Comparison of ENCODE assay signal across 25 mouse cellular contexts in genomic region chr8:123287362-123287761, GRCm38 (mm10). TPM values are rescaled to one million over a fixed set of nuclear protein-coding genes. Genes with fewer than 3 reads are reported as not detected.
DNase-seq lines count a peak whose midpoint lies in the region; ATAC-seq and TF ChIP-seq lines count a peak whose summit lies in the region.
"Had no signal": no experiment of that assay in that cellular context is flagged by ENCODE, and none has a peak within 500 bp of the region (broad histone marks: within the 10 kb centered on the region; RNA-seq: fewer than 3 reads in every experiment).

No protein-coding gene starts in this region.

- TF ChIP-seq RAD21 in CH12.LX (IDR thresholded peaks at IDR 0.05; ENCODE audit: low read depth, low read length), result no peak

- H3K79me2 ChIP-seq in CH12.LX (replicated peaks; ENCODE audit: control insufficient read depth, extremely low read depth, insufficient read depth, poor library complexity, severe bottlenecking), result no peaks in the 10 kb centered on the region

- TF ChIP-seq POLR2A in CH12.LX (IDR thresholded peaks at IDR 0.05; ENCODE audit: low read depth, low read length), result peak; percentile 32; the same call in 1 of the 2 replicates

- 93% methylated on average over 17 of the region's 17 CpGs for WGBS in lung, postnatal 0 days

- H3K4me3 ChIP-seq in CH12.LX (replicated peaks in 1 of 3; ENCODE audit: low read depth in 2 of 3, low read length in 2 of 3, poor library complexity in 1 of 3), result peak overlapping the region in 1 of 3 experiments; percentile 15
- H3K4me3 ChIP-seq in lung, postnatal 0 days (ENCODE audit: low read depth, low read length), result no peak overlapping the region
- H3K4me3 ChIP-seq: embryonic facial prominence, embryonic 13.5 days; embryonic facial prominence, embryonic 15.5 days; erythroblast, embryonic 14.5 days; forebrain, embryonic 10.5 days; forebrain, embryonic 12.5 days had no signal

- dilution Hi-C loops in CH12.LX (cut with MboI; ENCODE audit: extremely low pct_ligation_motif_present, extremely low pct_unique_long_range_greater_than_20kb, low sequenced_read_pairs), result no loop called here

- H3K9me3 ChIP-seq in CH12.LX (replicated peaks; ENCODE audit: low read length), result no peaks in the 10 kb centered on the region
- no peaks in the 10 kb centered on the region for H3K9me3 ChIP-seq in lung, postnatal 0 days (ENCODE audit: low read length)
- H3K9me3 ChIP-seq: embryonic facial prominence, embryonic 13.5 days; embryonic facial prominence, embryonic 15.5 days; forebrain, embryonic 10.5 days; forebrain, embryonic 12.5 days had no signal

- in situ Hi-C loops in CH12.LX (cut with MboI; ENCODE audit: low pct_ligation_motif_present, low pct_unique_long_range_greater_than_20kb, low sequenced_read_pairs), result loop anchor here (5.0 kb wide), 1 partner anchor 40 kb away; no protein-coding TSS in a partner anchor

- DNase-seq in CD4-positive, CD25-positive, alpha-beta regulatory T cell, adult 2 months (ENCODE audit: low read depth, low spot score), result peak; percentile 8
- peak; percentile 43 for DNase-seq in 416B (ENCODE audit: low read depth)
- peak; percentile 61 for DNase-seq in CH12.LX (ENCODE audit: extremely low read depth)
- DNase-seq in induced T-regulatory cell, adult 2 months (ENCODE audit: low read depth), result peak; percentile 65
- no peak for DNase-seq in adipocyte (ENCODE audit: low spot score)
- DNase-seq in frontal cortex, postnatal 25 days (ENCODE audit: low spot score in 2 of 2), result no peak
- no peak for DNase-seq in lung, postnatal 0 days (ENCODE audit: low spot score)
- DNase-seq: adrenal gland, adult 2 months; adrenal gland, postnatal 10 days; adrenal gland, postnatal 25 days; cerebellum, adult 11 months; cerebellum, adult 18-20 months; cerebellum, adult 8-10 months; cerebellum, adult 9-11 months; cerebellum, postnatal 14 days; cerebellum, postnatal 36 days; embryo, embryonic 11 days had no signal

- no peak for ATAC-seq in CD4-positive, CD25-positive, alpha-beta regulatory T cell, adult 4 months
- no peak for ATAC-seq in lung, postnatal 0 days
- ATAC-seq: forebrain, embryonic 14.5 days; forebrain, embryonic 16.5 days had no signal

- peak overlapping the region; percentile 75 for H3K27ac ChIP-seq in CH12.LX (ENCODE audit: insufficient read depth, low read depth)
- H3K27ac ChIP-seq in lung, postnatal 0 days (ENCODE audit: low read length), result no peak overlapping the region
- H3K27ac ChIP-seq: embryonic facial prominence, embryonic 13.5 days; embryonic facial prominence, embryonic 15.5 days; forebrain, embryonic 10.5 days; forebrain, embryonic 12.5 days had no signal

- H3K27me3 ChIP-seq in CH12.LX (replicated peaks), result no peaks in the 10 kb centered on the region
- H3K27me3 ChIP-seq in lung, postnatal 0 days (replicated peaks; ENCODE audit: insufficient read depth, low read length), result no peaks in the 10 kb centered on the region
- H3K27me3 ChIP-seq: embryonic facial prominence, embryonic 13.5 days; embryonic facial prominence, embryonic 15.5 days; forebrain, embryonic 12.5 days had no signal

- peaks cover 17 to 39% of the 10 kb centered on the region in 2 experiments for H3K4me1 ChIP-seq in CH12.LX (ENCODE audit: control insufficient read depth in 1 of 2, insufficient read depth in 2 of 2)
- H3K4me1 ChIP-seq in lung, postnatal 0 days (ENCODE audit: insufficient read depth, low read depth, low read length), result no peaks in the 10 kb centered on the region
- H3K4me1 ChIP-seq: embryonic facial prominence, embryonic 13.5 days; embryonic facial prominence, embryonic 15.5 days; forebrain, embryonic 10.5 days; forebrain, embryonic 12.5 days had no signal

- H3K36me3 ChIP-seq in CH12.LX (replicated peaks in 1 of 2; ENCODE audit: control insufficient read depth in 1 of 2, insufficient read depth in 1 of 2, low read length in 1 of 2), result peaks cover 30 to 78% of the 10 kb centered on the region in 2 experiments
- no peaks in the 10 kb centered on the region for H3K36me3 ChIP-seq in lung, postnatal 0 days (ENCODE audit: insufficient read depth, low read length)

- TF ChIP-seq EP300 in CH12.LX (IDR thresholded peaks at IDR 0.05; ENCODE audit: low read length), result peak; percentile 70
- TF ChIP-seq EP300 in lung, postnatal 0 days (IDR thresholded peaks at IDR 0.05), result no peak

- peak overlapping the region; percentile 25; the same call in 1 of the 2 replicates for H3K4me2 ChIP-seq in CH12.LX (ENCODE audit: insufficient read depth, low read depth, poor library complexity, severe bottlenecking)
- H3K4me2 ChIP-seq in lung, postnatal 0 days (replicated peaks; ENCODE audit: low read depth, low read length), result no peak overlapping the region
- H3K4me2 ChIP-seq: embryonic facial prominence, embryonic 13.5 days; embryonic facial prominence, embryonic 15.5 days; forebrain, embryonic 12.5 days had no signal

- no peak for TF ChIP-seq CTCF in CH12.LX (conservative IDR thresholded peaks at IDR 0.05 in 1 of 2, IDR thresholded peaks at IDR 0.05 in 1 of 2; ENCODE audit: low read depth in 2 of 2, low read length in 2 of 2)
- no peak for TF ChIP-seq CTCF in lung, postnatal 0 days (IDR thresholded peaks at IDR 0.05)

- H3K9ac ChIP-seq in CH12.LX (ENCODE audit: insufficient read depth, low read depth), result no peak overlapping the region
- no peak overlapping the region for H3K9ac ChIP-seq in lung, postnatal 0 days (replicated peaks; ENCODE audit: low read depth)
- H3K9ac ChIP-seq: embryonic facial prominence, embryonic 13.5 days; embryonic facial prominence, embryonic 15.5 days; forebrain, embryonic 12.5 days had no signal

TF ChIP-seq in CH12.LX, 34 proteins besides CTCF, POLR2A, EP300 and RAD21:
- TF ChIP-seq BHLHE40 (IDR thresholded peaks at IDR 0.05; ENCODE audit: low read depth, low read length) (peak; percentile 93), MYC (IDR thresholded peaks at IDR 0.05; ENCODE audit: low read depth, low read length) (peak; percentile 59; the same call in 1 of the 2 replicates), RCOR1 (conservative IDR thresholded peaks at IDR 0.05; ENCODE audit: low read depth, low read length) (peak; percentile 75; the same call in 1 of the 2 replicates), JUN (IDR thresholded peaks at IDR 0.05; ENCODE audit: insufficient read depth, low read depth, low read length) (peak; percentile 59), ZNF384 (IDR thresholded peaks at IDR 0.05; ENCODE audit: low read depth, low read length) (no peak), TCF12 (IDR thresholded peaks at IDR 0.05; ENCODE audit: low read depth, low read length) (peak; percentile 50; the same call in 1 of the 2 replicates), KAT2A (IDR thresholded peaks at IDR 0.05; ENCODE audit: insufficient replicate concordance, low read length) (no peak), ETS1 (conservative IDR thresholded peaks at IDR 0.05; ENCODE audit: low read depth, low read length) (peak; percentile 92), POLR2AphosphoS2 (IDR thresholded peaks at IDR 0.05; ENCODE audit: low read depth, low read length) (no peak), JUND (conservative IDR thresholded peaks at IDR 0.05; ENCODE audit: low read depth, low read length) (peak; percentile 66), ELF1 (IDR thresholded peaks at IDR 0.05; ENCODE audit: low read depth, low read length) (peak; percentile 54), SIN3A (IDR thresholded peaks at IDR 0.05; ENCODE audit: low read length) (peak; percentile 78), MAX (IDR thresholded peaks at IDR 0.05; ENCODE audit: low read length) (no peak; the same call in 1 of the 2 replicates), MEF2A (IDR thresholded peaks at IDR 0.05; ENCODE audit: borderline replicate concordance, low read depth, low read length) (0 out of 2 replicates have a peak, but pooled peaks have one; percentile 31), E2F4 (IDR thresholded peaks at IDR 0.05; ENCODE audit: insufficient replicate concordance, low read depth, low read length) (no peak), MXI1 (IDR thresholded peaks at IDR 0.05; ENCODE audit: low read depth, low read length) (peak; percentile 63; the same call in 1 of the 2 replicates), HCFC1 (IDR thresholded peaks at IDR 0.05; ENCODE audit: low read depth, low read length) (no peak), IRF4 (IDR thresholded peaks at IDR 0.05; ENCODE audit: low read depth, low read length) (peak; percentile 85), MAFK (IDR thresholded peaks at IDR 0.05; ENCODE audit: insufficient replicate concordance, low read length) (no peak)

RNA-seq across cellular contexts. Expression of gene Fanca, which starts 31.0 kb away (rescaled TPM):
- 1 to 10 TPM; 5.9 to 7.9 TPM for polyA plus RNA-seq in CD4-positive, CD25-positive, alpha-beta regulatory T cell, adult 4 months (2017; shearing (Covaris generic))
- total RNA-seq in CH12.LX (2012; rRNA removed) (39.2 and 50.7 TPM in 2 replicates), CH12.LX (2014; rRNA removed) (21.9 and 26.7 TPM in 2 replicates)
- 57.8 and 60.6 TPM in 2 replicates for polyA plus RNA-seq in CH12.LX (2012; ENCODE audit: insufficient read length, low read depth)
- polyA plus RNA-seq in lung, postnatal 0 days (2015; fragmentation: Nextera tagmentation; extraction: Ambion mirVana), result 4.5 and 6.0 TPM in 2 replicates

RNA-seq across cellular contexts. Expression of gene Vps9d1, which starts 33.2 kb away (rescaled TPM):
- polyA plus RNA-seq in CD4-positive, CD25-positive, alpha-beta regulatory T cell, adult 4 months (2017; shearing (Covaris generic)), result 10 to 100 TPM in 1 of 2 experiments, 1 to 10 TPM in 1; 9.1 to 10.1 TPM
- total RNA-seq in CH12.LX (2012; rRNA removed) (5.2 and 5.5 TPM in 2 replicates), CH12.LX (2014; rRNA removed) (2.8 and 3.1 TPM in 2 replicates)
- polyA plus RNA-seq in CH12.LX (2012; ENCODE audit: insufficient read length, low read depth), result 6.3 and 9.7 TPM in 2 replicates
- 14.0 and 14.3 TPM in 2 replicates for polyA plus RNA-seq in lung, postnatal 0 days (2015; fragmentation: Nextera tagmentation; extraction: Ambion mirVana)

RNA-seq across cellular contexts. Expression of gene Zfp276, which starts 33.4 kb away (rescaled TPM):
- 1 to 10 TPM; 5.1 to 7.3 TPM for polyA plus RNA-seq in CD4-positive, CD25-positive, alpha-beta regulatory T cell, adult 4 months (2017; shearing (Covaris generic))
- total RNA-seq in CH12.LX (2012; rRNA removed) (9.6 and 10.2 TPM in 2 replicates), CH12.LX (2014; rRNA removed) (5.5 and 5.9 TPM in 2 replicates)
- 8.7 and 9.2 TPM in 2 replicates for polyA plus RNA-seq in CH12.LX (2012; ENCODE audit: insufficient read length, low read depth)
- polyA plus RNA-seq in lung, postnatal 0 days (2015; fragmentation: Nextera tagmentation; extraction: Ambion mirVana), result 14.4 and 14.6 TPM in 2 replicates

RNA-seq across cellular contexts. Expression of gene Spire2, which starts 45.2 kb away (rescaled TPM):
- not detected for polyA plus RNA-seq in CD4-positive, CD25-positive, alpha-beta regulatory T cell, adult 4 months (2017; shearing (Covaris generic))
- total RNA-seq in CH12.LX (2012; rRNA removed), result 2.3 and 2.9 TPM in 2 replicates
- 0.96 and 1.1 TPM in 2 replicates for total RNA-seq in CH12.LX (2014; rRNA removed)
- polyA plus RNA-seq in CH12.LX (2012; ENCODE audit: insufficient read length, low read depth), result 2.3 and 2.6 TPM in 2 replicates
- 1.6 and 2.0 TPM in 2 replicates for polyA plus RNA-seq in lung, postnatal 0 days (2015; fragmentation: Nextera tagmentation; extraction: Ambion mirVana)

RNA-seq across cellular contexts. Expression of gene Spata2l, which starts 51.3 kb away (rescaled TPM):
- polyA plus RNA-seq in CD4-positive, CD25-positive, alpha-beta regulatory T cell, adult 4 months (2017; shearing (Covaris generic)), result 1 to 10 TPM; 6.0 to 9.2 TPM
- total RNA-seq in CH12.LX (2012; rRNA removed), result 2.1 and 2.3 TPM in 2 replicates
- total RNA-seq in CH12.LX (2014; rRNA removed), result 0.63 and 0.95 TPM in 2 replicates
- 1.4 and 1.9 TPM in 2 replicates for polyA plus RNA-seq in CH12.LX (2012; ENCODE audit: insufficient read length, low read depth)
- 4.8 TPM in 2 replicates for polyA plus RNA-seq in lung, postnatal 0 days (2015; fragmentation: Nextera tagmentation; extraction: Ambion mirVana)

Comparison
In these comparisons a context has a peak if more than half of its experiments do, and no peak if none do; other contexts are left out.
1. DNase-seq: peak in CD4-positive, CD25-positive, alpha-beta regulatory T cell, adult 2 months (single experiment), 416B (single experiment), CH12.LX (single experiment) and induced T-regulatory cell, adult 2 months (single experiment); none in adipocyte (single experiment), frontal cortex, postnatal 25 days (0 of 2) and lung, postnatal 0 days (single experiment).